ENCODE assay signal across 14 mouse cellular contexts in genomic region chr5:36259691-36260124, GRCm38 (mm10). TPM values are rescaled to one million over a fixed set of nuclear protein-coding genes. Genes with fewer than 3 reads are reported as not detected.
DNase-seq lines count a peak whose midpoint lies in the region; ATAC-seq lines count a peak whose summit lies in the region.
"Had no signal": no experiment of that assay in that cellular context is flagged by ENCODE, and none has a peak within 500 bp of the region (broad histone marks: within the 10 kb centered on the region; RNA-seq: fewer than 3 reads in every experiment).

No protein-coding gene starts in this region.

- H3K27ac ChIP-seq in forebrain, embryonic 10.5 days, result peak overlapping the region; percentile 49; the same call in 1 of the 2 replicates
- no peak overlapping the region for H3K27ac ChIP-seq in forebrain, embryonic 11.5 days (ENCODE audit: low read depth, low read length)
- peak overlapping the region; percentile 67 for H3K27ac ChIP-seq in midbrain, embryonic 14.5 days (replicated peaks; ENCODE audit: low read depth, low read length)

- no peaks in the 10 kb centered on the region for H3K27me3 ChIP-seq in forebrain, embryonic 10.5 days (ENCODE audit: poor library complexity, severe bottlenecking)
- H3K27me3 ChIP-seq in forebrain, embryonic 11.5 days (ENCODE audit: control insufficient read depth, insufficient read depth, low read length), result no peaks in the 10 kb centered on the region
- H3K27me3 ChIP-seq in midbrain, embryonic 14.5 days (ENCODE audit: control insufficient read depth, insufficient read depth, low read length), result no peaks in the 10 kb centered on the region

- no peak overlapping the region for H3K9ac ChIP-seq in forebrain, embryonic 11.5 days (ENCODE audit: low read length)
- H3K9ac ChIP-seq in midbrain, embryonic 14.5 days (replicated peaks; ENCODE audit: low read length), result 0 out of 2 replicates have a peak overlapping the region, but pooled peaks have one; percentile 16
- H3K9ac ChIP-seq: lung, embryonic 14.5 days had no signal

- 62% methylated on average over 6 of the region's 6 CpGs for WGBS in forebrain, embryonic 10.5 days
- 46% methylated on average over 6 of the region's 6 CpGs for WGBS in forebrain, embryonic 11.5 days
- 47% methylated on average over 6 of the region's 6 CpGs for WGBS in midbrain, embryonic 14.5 days

- no peak overlapping the region for H3K4me3 ChIP-seq in forebrain, embryonic 10.5 days
- no peak overlapping the region for H3K4me3 ChIP-seq in forebrain, embryonic 11.5 days (ENCODE audit: low read depth, low read length)
- no peak overlapping the region for H3K4me3 ChIP-seq in midbrain, embryonic 14.5 days (replicated peaks; ENCODE audit: low read depth, low read length)

- intact Hi-C loops in left cerebral cortex, postnatal 14 days (cut with DNase I), result loop anchor here (5.0 kb wide), 1 partner anchor 138 kb away; the partner anchor contains the start of gene Sorcs2

- no peak for DNase-seq in forebrain, embryonic 10.5 days (ENCODE audit: extremely low spot score, low spot score)
- no peak for DNase-seq in forebrain, embryonic 11.5 days (ENCODE audit: low spot score)
- peak; percentile 61 to 69 for DNase-seq in layer of hippocampus, postnatal 14 days (ENCODE audit: low spot score in 2 of 2)
- no peak for DNase-seq in midbrain, embryonic 14.5 days
- DNase-seq in cerebellum, adult 11 months, result no peak
- no peak for DNase-seq in left cerebral cortex, postnatal 14 days (ENCODE audit: low spot score in 2 of 2)
- DNase-seq in Muller cell, postnatal 12 days (ENCODE audit: inconsistent ontology term), result no peak
- DNase-seq: kidney, adult 2 months; lung, embryonic 14.5 days had no signal

- peaks cover 20% of the 10 kb centered on the region for H3K4me1 ChIP-seq in forebrain, embryonic 10.5 days
- 0 out of 2 replicates have a peak, but pooled peaks cover 2% of the 10 kb centered on the region for H3K4me1 ChIP-seq in forebrain, embryonic 11.5 days (replicated peaks; ENCODE audit: control insufficient read depth, insufficient read depth, low read length)
- H3K4me1 ChIP-seq in midbrain, embryonic 14.5 days (ENCODE audit: control insufficient read depth, insufficient read depth, low read length), result peaks cover 23% of the 10 kb centered on the region

- H3K36me3 ChIP-seq in forebrain, embryonic 10.5 days (replicated peaks), result no peaks in the 10 kb centered on the region
- no peaks in the 10 kb centered on the region for H3K36me3 ChIP-seq in forebrain, embryonic 11.5 days (ENCODE audit: control insufficient read depth, insufficient read depth, low read length)
- H3K36me3 ChIP-seq in midbrain, embryonic 14.5 days (ENCODE audit: control insufficient read depth, insufficient read depth, low read length), result no peaks in the 10 kb centered on the region

- no peak for ATAC-seq in forebrain, embryonic 11.5 days (replicated peaks; ENCODE audit: low FRiP score)
- ATAC-seq in erythroid progenitor cell, adult 5-6 weeks (replicated peaks; ENCODE audit: low FRiP score, poor library complexity, severe bottlenecking), result peak; percentile 52
- peak; percentile 17; the same call in 1 of the 2 replicates for ATAC-seq in midbrain, embryonic 14.5 days (ENCODE audit: low FRiP score, low TSS enrichment)

- no peak overlapping the region for H3K4me2 ChIP-seq in forebrain, embryonic 11.5 days (ENCODE audit: low read depth, low read length, severe bottlenecking)
- H3K4me2 ChIP-seq in midbrain, embryonic 14.5 days (ENCODE audit: low read length), result no peak overlapping the region
- H3K4me2 ChIP-seq: lung, embryonic 14.5 days had no signal

- no peaks in the 10 kb centered on the region for H3K9me3 ChIP-seq in forebrain, embryonic 10.5 days
- no peaks in the 10 kb centered on the region for H3K9me3 ChIP-seq in forebrain, embryonic 11.5 days (ENCODE audit: control insufficient read depth, low read length)
- H3K9me3 ChIP-seq in midbrain, embryonic 14.5 days (ENCODE audit: control insufficient read depth, low read length), result no peaks in the 10 kb centered on the region

RNA-seq across cellular contexts. Expression of gene Psapl1, which starts 55.9 kb away (rescaled TPM):
- 0.10 TPM in 1 of 2 replicates, not detected in the other for polyA plus RNA-seq in forebrain, embryonic 10.5 days (2016; fragmentation: Nextera tagmentation; extraction: Ambion mirVana)
- 0.09 TPM in 1 of 2 replicates, not detected in the other for polyA plus RNA-seq in forebrain, embryonic 11.5 days (2014; fragmentation: Nextera tagmentation; extraction: Ambion mirVana)
- total RNA-seq in erythroid progenitor cell, adult 5-6 weeks (2015; ENCODE audit: low replicate concordance), result not detected in 2 replicates
- not detected in 2 replicates for total RNA-seq in erythroid progenitor cell, adult 5-6 weeks (2017; ENCODE audit: low replicate concordance)
- total RNA-seq in layer of hippocampus, postnatal 14 days (2021), result not detected
- not detected in 2 replicates for polyA plus RNA-seq in midbrain, embryonic 14.5 days (2014; fragmentation: Nextera tagmentation; extraction: Ambion mirVana)
- not detected for total RNA-seq in left cerebral cortex, postnatal 14 days (2021)
- total RNA-seq: ES-E14; left cerebral cortex, adult 18-20 months had no signal
- polyA plus RNA-seq: cortical plate, adult 2 months; heart, postnatal 0 days; kidney, adult 2 months had no signal

Comparison
In these comparisons a context has a peak if more than half of its experiments do, and no peak if none do; other contexts are left out.
1. DNase-seq: peak in layer of hippocampus, postnatal 14 days (2 of 2); none in forebrain, embryonic 10.5 days (single experiment), forebrain, embryonic 11.5 days (single experiment), midbrain, embryonic 14.5 days (single experiment), cerebellum, adult 11 months (single experiment), left cerebral cortex, postnatal 14 days (0 of 2) and Muller cell, postnatal 12 days (single experiment).